Mouse (Mus musculus): ENCODE results near the gene Ripk1.

Ripk1 gene

GRCm38 (mm10) chr13:34002058-34003006, at the start of gene Ripk1, which contains the start of gene Serpinb6a:
Gene Ripk1, plus strand, starts transcription at chr13:34002363.
Gene Serpinb6a, minus strand, starts transcription at chr13:34002794.
- peak; percentile 88 to 90 for DNase-seq

- no peak for DNase-seq
These were observed 49.2 kb upstream of the Ripk1 start for GRCm38 (mm10) chr13:33952947-33953346.

- DNase-seq, result no peak
These were observed 45.4 kb upstream of the Ripk1 start for GRCm38 (mm10) chr13:33956571-33957421.

GRCm38 (mm10) chr13:33959771-33960170, 42.4 kb upstream of the Ripk1 start:
- DNase-seq, result no peak

GRCm38 (mm10) chr13:33964206-33965046, 37.7 kb upstream of the Ripk1 start, which contains the start of gene Nqo2:
Gene Nqo2, plus strand, starts transcription at chr13:33964687.
- peak; percentile 16 to 27 for DNase-seq

GRCm38 (mm10) chr13:33965056-33966024, 36.8 kb upstream of the Ripk1 start:
- no peak for DNase-seq

- DNase-seq, result no peak
These were observed 36.1 kb upstream of the Ripk1 start for GRCm38 (mm10) chr13:33966025-33966412.

GRCm38 (mm10) chr13:33966574-33966973, 35.6 kb upstream of the Ripk1 start:
- DNase-seq, result no peak

- DNase-seq, result no peak
These were observed 12.5 kb upstream of the Ripk1 start for GRCm38 (mm10) chr13:33989625-33990024.

GRCm38 (mm10) chr13:33995197-33995596, 7.0 kb upstream of the Ripk1 start:
- peak; percentile 14 to 20 for DNase-seq

- no peak for DNase-seq
These were observed 895 bp downstream of the Ripk1 start for GRCm38 (mm10) chr13:34003058-34003457.

- DNase-seq, result no peak
These were observed 5.1 kb downstream of the Ripk1 start for GRCm38 (mm10) chr13:34007234-34007633.

GRCm38 (mm10) chr13:34016927-34017569, 14.9 kb downstream of the Ripk1 start:
- no peak for DNase-seq

GRCm38 (mm10) chr13:34018521-34018920, 16.4 kb downstream of the Ripk1 start:
- no peak for DNase-seq

GRCm38 (mm10) chr13:34021998-34022397, 19.8 kb downstream of the Ripk1 start:
- DNase-seq, result no peak

- no peak for DNase-seq
These were observed 29.9 kb downstream of the Ripk1 start for GRCm38 (mm10) chr13:34032041-34032440.

GRCm38 (mm10) chr13:34035424-34035823, 33.3 kb downstream of the Ripk1 start:
- no peak for DNase-seq

- DNase-seq, result no peak
These were observed 34.6 kb downstream of the Ripk1 start for GRCm38 (mm10) chr13:34036726-34037125.

GRCm38 (mm10) chr13:34037172-34038055, 35.3 kb downstream of the Ripk1 start, which contains the start of gene Bphl:
Gene Bphl, plus strand, starts transcription at chr13:34037597.
- DNase-seq, result peak; percentile 85 to 88
